In the genomic region with DNA sequence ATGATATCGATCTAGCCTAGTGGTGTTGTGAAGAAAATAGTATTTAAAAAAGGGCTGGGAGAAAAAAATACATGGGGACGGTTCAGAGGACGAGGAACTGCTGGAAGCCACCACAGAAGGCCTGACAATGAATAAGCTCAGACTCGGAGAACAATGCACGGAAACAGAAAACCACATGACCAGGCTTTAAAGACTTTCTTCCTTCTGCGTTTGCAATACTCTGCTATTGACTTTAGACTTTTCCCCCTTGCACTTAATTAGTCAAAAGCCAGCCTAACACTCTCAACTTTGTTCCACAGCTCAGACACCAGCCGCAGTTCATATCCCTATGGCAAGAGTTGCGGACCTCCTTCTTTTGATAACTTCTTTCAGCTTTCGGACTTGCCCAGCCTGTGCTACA, we compare ENCODE assay signal across 15 mouse cellular contexts.
DNase-seq lines count a peak whose midpoint lies in the region; ATAC-seq and TF ChIP-seq lines count a peak whose summit lies in the region.
"Had no signal": no experiment of that assay in that cellular context is flagged by ENCODE, and none has a peak within 500 bp of the region (broad histone marks: within the 10 kb centered on the region; RNA-seq: fewer than 3 reads in every experiment).

No protein-coding gene starts in this region.

- H3K4me1 ChIP-seq in forebrain, postnatal 0 days (ENCODE audit: insufficient read depth), result no peaks in the 10 kb centered on the region
- H3K4me1 ChIP-seq: embryonic facial prominence, embryonic 13.5 days; neural tube, embryonic 15.5 days had no signal

- no peaks in the 10 kb centered on the region for H3K9me3 ChIP-seq in forebrain, postnatal 0 days (ENCODE audit: low read length)
- H3K9me3 ChIP-seq: embryonic facial prominence, embryonic 13.5 days; neural tube, embryonic 15.5 days had no signal

- no peak overlapping the region for H3K4me2 ChIP-seq in forebrain, postnatal 0 days (ENCODE audit: low read depth)
- H3K4me2 ChIP-seq: embryonic facial prominence, embryonic 13.5 days; midbrain, embryonic 11.5 days; neural tube, embryonic 15.5 days had no signal

- no peak overlapping the region for H3K27ac ChIP-seq in forebrain, postnatal 0 days (ENCODE audit: low read depth, low read length)
- H3K27ac ChIP-seq: neural tube, embryonic 15.5 days had no signal

- H3K4me3 ChIP-seq in forebrain, postnatal 0 days (ENCODE audit: low read depth, low read length), result no peak overlapping the region
- H3K4me3 ChIP-seq: embryonic facial prominence, embryonic 13.5 days; neural tube, embryonic 15.5 days had no signal

- no peaks in the 10 kb centered on the region for H3K27me3 ChIP-seq in forebrain, postnatal 0 days (ENCODE audit: insufficient read depth, low read length)
- H3K27me3 ChIP-seq: embryonic facial prominence, embryonic 13.5 days; neural tube, embryonic 15.5 days; Patski had no signal

- no peak for ATAC-seq in forebrain, postnatal 0 days

- TF ChIP-seq CTCF in forebrain, postnatal 0 days (IDR thresholded peaks at IDR 0.05; ENCODE audit: low read depth), result no peak

- DNase-seq in heart, adult 8-10 months (ENCODE audit: low spot score), result peak; percentile 61
- no peak for DNase-seq in heart, postnatal 25 days (ENCODE audit: low spot score)
- DNase-seq in lung, postnatal 36 days, result peak; percentile 44
- no peak for DNase-seq in lung, postnatal 10 days
- peak; percentile 20 for DNase-seq in kidney, postnatal 14 days
- no peak for DNase-seq in thymus, postnatal 14 days
- no peak for DNase-seq in adrenal gland, postnatal 10 days
- no peak for DNase-seq in forebrain, postnatal 0 days
- DNase-seq: adrenal gland, postnatal 14 days; cerebellum, adult 18-20 months; right cerebral cortex, postnatal 4 days had no signal

- WGBS in forebrain, postnatal 0 days, result 62% methylated on average over 9 of the region's 9 CpGs

- H3K36me3 ChIP-seq in forebrain, postnatal 0 days (ENCODE audit: insufficient read depth), result no peaks in the 10 kb centered on the region
- H3K36me3 ChIP-seq: embryonic facial prominence, embryonic 13.5 days; neural tube, embryonic 15.5 days had no signal

- intact Hi-C loops in heart, postnatal 25 days (cut with DNase I), result no loop called here

- no peak overlapping the region for H3K9ac ChIP-seq in forebrain, postnatal 0 days
- H3K9ac ChIP-seq: embryonic facial prominence, embryonic 13.5 days; neural tube, embryonic 15.5 days had no signal

Comparison
In these comparisons a context has a peak if more than half of its experiments do, and no peak if none do; other contexts are left out.
1. DNase-seq: peak in heart, adult 8-10 months (single experiment), lung, postnatal 36 days (single experiment) and kidney, postnatal 14 days (single experiment); none in heart, postnatal 25 days (single experiment), lung, postnatal 10 days (single experiment), thymus, postnatal 14 days (single experiment), adrenal gland, postnatal 10 days (single experiment) and forebrain, postnatal 0 days (single experiment).